Mouse (Mus musculus) liver, embryonic 15.5 days (tissue): Measurements from ENCODE around the gene Olfr56. TPM values are rescaled to one million over a fixed set of nuclear protein-coding genes. Genes with fewer than 3 reads are reported as not detected.
"Not testable (repeated sequence)": the region's sequence is repeated elsewhere in the genome, so short reads cannot be mapped to it uniquely, and the experiment has no call there.

ENCODE experiments used
- ATAC-seq: fragments of 200-750 bp; cut with Nextera tagmentation; 2 replicates; pipeline ENCODE4 v1.8.0; 2017; ENCODE audit warnings: moderate number of reproducible peaks, mild to moderate bottlenecking, moderate library complexity; ENCODE audit not compliant: insufficient read depth
- H3K27ac ChIP-seq: fragments of 300-500 bp; sonication (generic); replicated peaks from 2 replicates; pipeline ENCODE4 v1.5.1; 2015; ENCODE audit warnings: mild to moderate bottlenecking, inconsistent platforms
- H3K27me3 ChIP-seq: fragments of 300-500 bp; sonication (generic); 2 replicates; pipeline ENCODE4 v1.6.1; 2015; ENCODE audit warnings: mild to moderate bottlenecking, inconsistent platforms
- H3K36me3 ChIP-seq: fragments of 300-500 bp; sonication (generic); replicated peaks from 2 replicates; pipeline ENCODE4 v1.6.1; 2015; ENCODE audit warnings: moderate library complexity, mild to moderate bottlenecking, inconsistent platforms
- H3K4me1 ChIP-seq: fragments of 300-500 bp; sonication (generic); replicated peaks from 2 replicates; pipeline ENCODE4 v1.6.1; 2015; ENCODE audit warnings: inconsistent platforms
- H3K4me2 ChIP-seq: fragments of 300-500 bp; sonication (generic); 2 replicates; pipeline ENCODE4 v1.6.1; 2015; ENCODE audit warnings: moderate library complexity, mild to moderate bottlenecking, inconsistent platforms
- H3K4me3 ChIP-seq: fragments of 300-500 bp; sonication (generic); replicated peaks from 2 replicates; pipeline ENCODE4 v1.5.1; 2015; ENCODE audit warnings: mild to moderate bottlenecking, inconsistent platforms
- H3K9ac ChIP-seq: fragments of 300-500 bp; sonication (generic); 2 replicates; pipeline ENCODE4 v1.6.1; 2015; ENCODE audit warnings: moderate library complexity, mild to moderate bottlenecking, inconsistent platforms
- H3K9me3 ChIP-seq: fragments of 300-500 bp; sonication (generic); replicated peaks from 2 replicates; pipeline ENCODE4 v1.6.1; 2016; ENCODE audit warnings: inconsistent platforms
- WGBS: fragments of 180-500 bp; shearing (Covaris S2); methylation state at CpG from one replicate; pipeline ENCODE4 v1.1.7; 2015; ENCODE audit warnings: mixed read lengths; ENCODE audit not compliant: insufficient replicate concordance; 5-methylcytosine and 5-hydroxymethylcytosine counted together
- polyA plus RNA-seq: library from polyadenylated mRNA; unstranded; fragments of >200 nt; fragmentation: Nextera tagmentation; extraction: Ambion mirVana; gene quantifications from 2 replicates; pipeline ENCODE4 v1.2.1, GENCODE M21; 2015

Gene Olfr56
- polyA plus RNA-seq, 1 experiment from 2014 or later, result 0.05 TPM

DNA sequence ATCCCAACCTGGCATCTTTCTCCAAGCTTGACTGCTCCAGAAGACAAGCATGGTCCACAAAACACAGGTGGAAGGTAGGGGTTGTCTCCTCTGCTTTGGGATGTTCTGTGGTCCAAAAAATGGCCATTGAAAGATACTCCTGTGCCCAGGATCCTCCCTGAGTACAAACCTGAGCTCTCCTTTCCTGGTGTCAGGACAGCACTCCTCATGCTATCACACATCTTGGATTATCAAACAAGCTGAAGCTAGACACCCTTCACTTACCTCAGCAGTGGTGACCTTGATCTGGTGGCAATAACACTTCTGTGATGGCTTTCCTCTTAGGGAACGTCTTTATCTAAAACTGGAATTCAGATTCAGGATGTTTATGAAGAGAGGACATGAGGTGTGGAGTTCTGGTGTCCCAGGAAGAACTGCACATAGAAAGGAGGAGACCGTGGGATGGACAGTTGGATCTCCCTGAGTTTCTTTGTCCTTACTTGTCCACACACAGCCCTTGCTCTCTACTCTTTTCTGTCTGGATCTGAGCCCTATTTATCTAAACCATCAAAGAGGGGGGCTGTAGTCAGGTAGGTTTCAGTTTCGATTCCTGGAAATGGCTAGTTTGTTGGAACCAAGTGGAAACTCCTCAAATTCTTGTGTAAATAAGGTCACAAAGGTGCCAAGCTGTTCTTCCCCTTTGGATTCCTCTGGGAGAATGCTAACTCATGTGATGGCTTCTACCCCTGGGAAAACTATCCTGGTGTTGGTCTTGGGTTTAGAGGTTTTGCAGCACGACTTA, 13.2 kb downstream of the Olfr56 start, which contains the start of gene Gm12185:
TSS of gene Gm12185 (minus strand) at position 487 of the 781 bp plus-strand sequence.
- not testable (repeated sequence) for H3K4me1 ChIP-seq, H3K27me3 ChIP-seq
- WGBS, result 43% methylated on average over 4 of the region's 4 CpGs

DNA sequence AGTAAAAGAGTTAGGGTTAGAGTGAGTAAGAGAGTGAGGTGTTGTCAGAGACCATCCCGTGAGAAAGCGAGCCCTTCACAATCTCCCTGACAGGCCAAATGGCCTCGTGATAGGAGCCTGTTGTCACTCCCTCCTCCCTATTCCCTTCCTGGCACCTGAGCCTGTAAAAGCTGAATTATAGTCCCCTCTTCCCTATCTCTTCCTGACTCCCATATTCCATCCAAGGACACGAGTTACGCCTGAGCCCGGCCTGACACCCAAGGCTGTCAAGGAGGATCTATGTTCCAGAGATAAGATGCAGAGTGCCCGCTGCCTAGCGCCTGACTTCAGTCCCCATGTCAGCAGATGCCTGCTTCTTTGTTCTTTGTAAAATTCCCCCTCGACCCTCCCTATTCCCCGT, 14.6 kb downstream of the Olfr56 start:
- not testable (repeated sequence) for H3K4me3 ChIP-seq, H3K9me3 ChIP-seq, ATAC-seq, H3K36me3 ChIP-seq, H3K4me1 ChIP-seq, H3K27me3 ChIP-seq, H3K9ac ChIP-seq, H3K4me2 ChIP-seq, H3K27ac ChIP-seq
- WGBS, result 44% methylated on average over 10 of the region's 10 CpGs

More for the DNA sequence above, 13.2 kb downstream of the Olfr56 start, which contains the start of gene Gm12185:
- H3K4me2 ChIP-seq, H3K4me3 ChIP-seq, H3K9me3 ChIP-seq, H3K9ac ChIP-seq, H3K36me3 ChIP-seq, H3K27ac ChIP-seq, ATAC-seq: not testable (repeated sequence)

DNA sequence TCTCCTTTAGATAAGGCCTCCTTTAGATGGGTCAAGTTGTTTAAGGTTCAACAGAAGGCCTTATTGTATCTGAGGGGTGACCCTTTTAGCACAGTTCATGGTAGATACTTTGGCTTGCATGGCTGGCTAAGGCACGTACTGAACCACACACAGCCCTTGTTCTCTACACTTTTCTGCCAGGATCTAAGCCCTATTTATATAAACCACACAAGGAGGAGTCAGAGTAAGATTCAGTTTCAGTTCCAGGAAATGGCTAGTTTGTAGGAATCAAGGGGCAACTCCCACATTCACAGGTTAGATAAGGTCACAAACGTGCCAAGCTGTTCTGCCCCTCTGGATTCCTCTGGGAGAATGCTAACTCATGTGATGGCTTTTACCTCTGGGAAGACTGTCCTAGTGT, 15.3 kb downstream of the Olfr56 start, which contains the start of gene Tgtp1:
TSS of gene Tgtp1 (minus strand) at position 155 of the 400 bp plus-strand sequence.
- not testable (repeated sequence) for H3K9ac ChIP-seq, H3K4me2 ChIP-seq, H3K9me3 ChIP-seq, ATAC-seq, H3K36me3 ChIP-seq, H3K27me3 ChIP-seq, H3K4me3 ChIP-seq, H3K27ac ChIP-seq, H3K4me1 ChIP-seq
- 16% methylated on average over 2 of the region's 2 CpGs for WGBS

DNA sequence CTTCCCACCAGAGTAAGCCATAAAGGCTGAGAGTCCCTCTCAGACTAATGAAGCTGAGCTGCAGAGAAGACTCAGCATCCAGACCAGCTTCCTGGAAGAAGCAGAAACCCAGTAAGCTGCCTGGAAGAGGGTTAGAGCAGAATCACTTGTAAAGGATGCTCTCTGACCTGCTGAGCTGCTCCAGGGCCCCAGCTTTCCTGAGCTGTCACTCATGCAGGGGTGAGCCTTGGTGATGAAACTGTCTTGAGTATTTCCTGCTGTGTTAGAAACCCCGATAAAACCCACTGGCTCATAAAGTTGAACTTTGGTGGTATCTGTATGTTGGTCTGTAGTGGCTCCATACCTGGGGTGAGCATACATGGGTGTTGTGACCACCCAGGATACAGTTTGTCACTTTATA, 21.7 kb downstream of the Olfr56 start:
- H3K27ac ChIP-seq, H3K27me3 ChIP-seq, H3K36me3 ChIP-seq, H3K4me3 ChIP-seq, H3K9ac ChIP-seq, ATAC-seq, H3K4me1 ChIP-seq, H3K4me2 ChIP-seq, H3K9me3 ChIP-seq: not testable (repeated sequence)
- WGBS, result 22% methylated on average over 1 of the region's 1 CpGs

DNA sequence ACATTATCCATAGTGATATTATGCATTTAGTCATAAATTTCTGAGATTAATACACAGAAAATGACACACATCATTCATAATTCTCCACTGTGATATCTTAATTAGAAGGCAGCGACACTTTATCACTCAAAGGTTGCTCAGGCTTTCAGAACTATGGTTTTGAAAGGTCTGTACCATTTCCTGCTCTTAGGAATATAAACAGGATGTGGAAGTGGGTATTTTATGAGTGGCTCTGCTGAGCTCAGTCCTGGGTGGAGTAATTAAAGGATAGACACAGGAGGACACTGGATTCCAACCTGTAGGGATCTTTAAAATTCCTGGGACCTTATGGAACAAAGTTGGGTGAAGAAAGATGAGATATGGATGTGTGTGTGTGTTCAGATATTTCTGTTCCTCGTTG, 27.6 kb downstream of the Olfr56 start:
- H3K27me3 ChIP-seq, H3K27ac ChIP-seq, H3K4me3 ChIP-seq, H3K4me1 ChIP-seq, H3K9ac ChIP-seq, H3K9me3 ChIP-seq, H3K4me2 ChIP-seq, ATAC-seq, H3K36me3 ChIP-seq: not testable (repeated sequence)
- WGBS, result 36% methylated on average over 2 of the region's 2 CpGs

DNA sequence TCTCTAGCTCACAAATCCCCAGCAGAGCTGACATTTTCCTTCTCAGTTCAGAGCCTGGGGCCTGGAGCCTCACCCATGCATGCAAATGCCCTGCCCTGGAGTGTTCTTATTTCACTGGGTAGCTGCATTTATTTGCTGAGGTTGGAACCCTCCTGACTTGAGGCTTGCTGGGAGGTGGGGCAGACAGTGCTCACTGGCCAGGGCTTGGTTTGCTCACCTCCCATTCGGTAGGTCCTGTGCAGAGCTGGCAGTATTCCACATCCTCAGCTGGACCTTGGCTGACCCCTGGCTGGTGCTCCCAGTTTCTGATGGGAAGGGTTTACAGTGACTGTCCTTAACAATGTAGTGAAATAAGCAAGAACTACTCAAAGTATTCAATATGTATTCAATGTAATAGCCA, 28.1 kb downstream of the Olfr56 start:
- not testable (repeated sequence) for H3K4me2 ChIP-seq, H3K36me3 ChIP-seq, ATAC-seq, H3K9me3 ChIP-seq, H3K27me3 ChIP-seq, H3K4me3 ChIP-seq, H3K4me1 ChIP-seq, H3K9ac ChIP-seq, H3K27ac ChIP-seq
- 54% methylated on average over 1 of the region's 1 CpGs for WGBS

DNA sequence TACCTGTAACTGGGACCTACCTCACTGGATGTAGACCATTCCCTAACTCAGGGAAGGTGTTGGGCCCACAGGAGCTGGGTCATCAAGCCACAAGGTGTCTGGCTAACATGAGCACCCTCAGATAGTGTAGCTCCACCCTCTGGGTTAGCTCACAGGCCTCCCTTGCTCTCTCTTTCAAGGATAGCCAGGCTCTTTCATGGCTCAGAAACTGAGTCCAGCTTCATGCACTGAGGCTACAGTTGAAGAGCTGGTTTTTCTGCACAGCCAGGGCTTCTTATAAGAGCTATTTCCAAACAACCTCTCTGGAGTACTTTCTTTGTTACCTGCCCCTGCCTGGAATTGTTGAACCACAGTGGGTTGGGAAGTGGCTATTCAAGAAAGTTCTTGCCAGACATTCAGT, 33.4 kb downstream of the Olfr56 start:
- not testable (repeated sequence) for H3K9ac ChIP-seq, H3K9me3 ChIP-seq, H3K4me3 ChIP-seq, H3K27me3 ChIP-seq, H3K36me3 ChIP-seq, ATAC-seq, H3K4me2 ChIP-seq, H3K27ac ChIP-seq, H3K4me1 ChIP-seq

DNA sequence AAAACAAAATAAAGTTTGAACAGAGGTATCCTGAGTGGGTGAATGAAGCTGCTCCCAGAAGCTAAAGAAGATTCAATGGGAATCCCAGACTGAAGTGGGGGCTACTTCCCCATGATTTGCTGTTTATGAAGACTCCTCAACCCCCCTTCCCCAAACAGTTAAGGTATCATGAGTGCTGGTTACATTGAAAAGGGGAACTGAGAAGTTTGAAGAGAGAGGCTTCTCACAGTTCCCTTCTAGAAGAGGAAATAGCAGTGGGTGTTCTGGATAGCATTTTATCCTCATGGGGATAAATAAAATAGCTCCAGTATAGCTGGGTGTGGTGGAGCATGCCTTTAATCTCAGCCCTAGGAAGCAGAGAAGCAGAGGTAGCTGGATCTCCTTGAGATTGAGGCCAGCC, 71.4 kb downstream of the Olfr56 start:
- H3K36me3 ChIP-seq, H3K9me3 ChIP-seq, H3K4me2 ChIP-seq, H3K9ac ChIP-seq, H3K27ac ChIP-seq, H3K27me3 ChIP-seq, H3K4me3 ChIP-seq, H3K4me1 ChIP-seq: not testable (repeated sequence)
- ATAC-seq, result peak; percentile 15; the same call in 1 of the 2 replicates

DNA sequence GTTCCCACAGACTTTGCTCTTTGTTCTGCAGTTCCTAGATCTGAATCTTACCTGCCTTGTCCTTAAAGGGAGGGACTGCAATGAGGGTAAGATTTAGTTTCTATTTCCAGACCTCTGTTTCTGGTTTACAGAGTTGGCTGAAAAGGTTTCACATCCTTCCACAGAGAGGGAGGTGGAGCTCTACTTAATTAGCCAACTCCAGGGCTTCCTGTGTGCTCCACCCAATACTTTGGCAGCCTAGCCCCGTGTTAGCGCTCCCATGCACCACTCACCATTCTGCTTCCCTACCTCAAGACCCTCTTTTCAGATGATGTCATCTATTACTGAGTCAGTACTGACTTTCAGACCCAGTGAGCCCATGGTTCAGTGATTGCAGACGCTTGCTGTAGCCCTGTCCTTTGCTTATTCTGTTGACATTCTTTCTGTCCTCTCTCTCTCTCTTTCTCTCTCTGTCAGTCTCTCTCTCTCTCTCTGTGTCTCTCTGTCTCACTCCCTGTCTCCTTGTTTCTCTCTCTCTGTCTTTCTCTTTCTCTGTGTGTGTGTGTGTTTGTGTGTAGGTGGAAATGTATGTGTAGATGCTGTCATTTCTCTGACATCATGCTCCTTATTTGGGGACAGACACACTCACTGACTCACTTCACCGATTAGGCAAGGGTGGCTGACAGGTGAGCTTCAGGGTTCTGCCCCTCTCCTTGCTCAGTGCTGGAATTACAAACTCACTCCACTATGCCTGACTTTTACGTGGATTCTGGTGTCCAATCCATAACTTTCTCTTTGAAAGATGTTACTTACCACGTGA, 72.6 kb downstream of the Olfr56 start, which contains the start of gene 9930111J21Rik2:
TSS of gene 9930111J21Rik2 (minus strand) at position 150 of the 799 bp plus-strand sequence.
- peak; percentile 40; the same call in 1 of the 2 replicates for ATAC-seq
- H3K4me1 ChIP-seq, H3K27ac ChIP-seq, H3K9ac ChIP-seq, H3K4me2 ChIP-seq, H3K27me3 ChIP-seq, H3K4me3 ChIP-seq, H3K36me3 ChIP-seq, H3K9me3 ChIP-seq: not testable (repeated sequence)
- WGBS, result 44% methylated on average over 1 of the region's 6 CpGs

DNA sequence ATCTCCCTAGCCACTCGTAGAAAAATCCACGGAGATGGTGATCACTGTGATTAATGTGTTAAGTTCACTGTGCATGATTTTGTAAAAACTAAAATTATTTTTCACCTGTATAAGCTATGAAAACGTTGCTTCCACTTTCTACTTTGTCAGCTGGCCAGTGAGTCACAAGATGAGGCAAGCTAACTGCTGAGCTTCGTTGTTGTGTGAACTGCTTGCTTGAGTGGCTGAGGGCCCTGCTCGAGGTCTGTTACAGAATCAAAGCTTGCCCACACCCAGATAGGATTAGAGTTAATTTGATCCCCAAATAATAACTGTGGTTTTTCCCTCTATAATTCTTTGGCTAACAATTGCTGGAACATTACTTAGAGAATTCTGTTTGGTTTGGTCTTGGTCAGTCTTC, 73.2 kb downstream of the Olfr56 start:
- not testable (repeated sequence) for H3K9ac ChIP-seq, H3K27ac ChIP-seq, H3K4me3 ChIP-seq, ATAC-seq, H3K36me3 ChIP-seq, H3K27me3 ChIP-seq, H3K9me3 ChIP-seq, H3K4me1 ChIP-seq, H3K4me2 ChIP-seq
- WGBS, result no CpG with 5 or more reads among the region's 5 CpGs

DNA sequence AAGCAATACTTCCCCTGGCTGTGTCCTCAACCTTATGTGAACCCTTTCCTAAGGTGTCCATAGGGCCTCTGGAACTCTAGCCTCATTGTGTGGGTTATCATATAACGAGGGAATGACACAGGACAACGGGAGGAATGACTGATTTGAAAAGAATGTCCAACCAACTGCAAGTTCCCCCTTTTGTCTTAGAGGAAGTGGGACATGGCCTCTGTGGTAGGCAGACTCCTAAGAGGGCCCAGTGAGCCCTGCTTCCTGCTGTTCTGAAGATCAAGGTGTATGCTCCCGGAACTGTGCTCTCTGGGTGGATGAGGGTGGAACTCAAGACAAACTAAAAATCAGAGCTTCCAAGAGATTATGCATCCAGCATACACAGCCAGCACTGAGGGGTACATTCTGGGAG, 81.4 kb downstream of the Olfr56 start:
- not testable (repeated sequence) for H3K4me3 ChIP-seq, ATAC-seq
- WGBS, result 20% methylated on average over 2 of the region's 3 CpGs

More for the DNA sequence above, 81.4 kb downstream of the Olfr56 start:
- not testable (repeated sequence) for H3K27me3 ChIP-seq, H3K9ac ChIP-seq, H3K4me1 ChIP-seq, H3K36me3 ChIP-seq, H3K27ac ChIP-seq, H3K9me3 ChIP-seq, H3K4me2 ChIP-seq
